Mouse (Mus musculus): ENCODE data around the gene Ensa.
A peak's percentile ranks its signal among the peaks of the same experiment; 100 is the strongest.
"Not testable (repeated sequence)": the region's sequence is repeated elsewhere in the genome, so short reads cannot be mapped to it uniquely, and the experiment has no call there.

The Ensa gene

DNA sequence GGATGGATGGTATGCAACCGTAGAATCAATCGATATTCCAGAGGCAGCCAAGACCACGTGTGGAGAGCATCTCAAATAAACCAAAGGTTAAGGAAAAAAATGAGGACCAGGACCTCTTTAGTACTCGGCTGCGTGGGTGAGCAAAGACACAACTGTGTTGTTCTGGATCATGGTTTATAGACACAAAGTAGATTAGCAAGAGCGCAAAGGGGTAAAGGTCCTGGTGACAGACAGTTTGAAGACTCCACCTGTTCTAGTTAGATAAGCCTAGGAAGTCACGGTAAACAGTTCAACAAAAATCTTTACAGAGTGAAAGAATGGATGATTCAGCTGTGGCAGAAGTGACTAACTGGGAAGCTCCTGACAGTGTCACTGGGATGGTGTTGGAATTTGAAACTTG, 18.3 kb downstream of the Ensa start:
- DNase-seq (ENCODE audit: low spot score in 2 of 2) = no peak

DNA sequence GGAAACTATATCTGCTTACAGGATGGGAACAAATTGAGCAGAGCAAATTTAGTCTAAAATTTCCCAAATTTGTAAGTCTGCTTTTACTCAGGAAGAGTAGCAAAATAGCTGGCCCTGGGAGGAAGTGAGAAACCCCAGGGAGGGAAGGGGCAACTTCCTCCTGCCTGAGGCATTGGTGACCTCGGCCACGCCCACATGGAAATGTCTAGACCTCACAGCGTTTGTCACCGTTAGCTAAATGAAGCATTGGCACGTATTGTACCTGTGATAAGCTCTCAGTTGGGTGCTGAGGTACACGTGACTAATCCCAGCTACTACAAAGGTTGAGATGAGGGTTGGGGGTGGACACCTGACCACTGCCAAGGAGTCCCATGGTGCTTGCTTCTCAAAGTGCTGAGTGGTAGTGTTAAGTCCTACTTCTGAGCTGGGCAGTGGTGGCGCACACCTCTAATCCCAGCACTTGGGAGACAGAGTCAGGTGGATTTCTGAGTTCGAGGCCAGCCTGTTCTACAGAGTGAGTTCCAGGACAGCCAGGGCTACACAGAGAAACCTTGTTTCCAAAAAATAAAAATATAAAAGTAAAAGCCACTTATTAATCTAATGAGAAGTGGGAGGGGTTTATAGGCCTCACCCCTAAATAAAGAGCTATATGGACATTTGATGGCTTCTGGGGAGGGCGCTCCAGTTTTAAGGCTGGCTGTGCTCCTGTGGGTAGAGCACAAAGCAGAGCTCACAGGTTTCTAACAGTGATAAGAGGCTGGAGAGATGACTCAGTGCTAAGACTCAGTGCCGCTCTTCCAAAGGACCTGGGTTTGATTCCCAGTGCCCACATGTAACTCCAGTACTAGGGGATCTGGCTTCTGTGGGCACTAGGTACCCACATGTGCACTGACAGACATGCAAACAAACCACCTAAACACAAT, 20.8 kb downstream of the Ensa start:
- peak in 1 of 2 experiments; percentile 50 for DNase-seq (ENCODE audit: low spot score in 2 of 2)

DNA sequence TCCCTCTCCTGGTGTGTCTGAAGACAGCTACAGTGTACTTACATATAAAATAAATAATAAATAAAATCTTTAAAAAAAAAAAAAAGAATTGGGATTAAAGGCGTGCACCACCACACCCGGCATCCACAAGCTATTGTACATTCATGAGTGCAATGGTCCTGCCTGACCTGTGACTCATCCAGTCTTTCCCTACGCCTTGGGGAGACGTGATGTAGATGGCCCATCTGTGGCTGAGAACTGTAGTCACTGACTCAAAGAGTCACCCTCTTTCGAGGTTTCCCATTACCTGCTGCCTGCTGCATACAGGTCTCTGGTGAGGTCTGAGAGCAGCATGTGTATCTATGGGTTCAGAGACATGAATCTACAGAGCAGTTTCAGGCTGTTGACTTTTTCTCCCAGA, 23.2 kb downstream of the Ensa start:
- DNase-seq (ENCODE audit: low spot score in 2 of 2) = no peak

DNA sequence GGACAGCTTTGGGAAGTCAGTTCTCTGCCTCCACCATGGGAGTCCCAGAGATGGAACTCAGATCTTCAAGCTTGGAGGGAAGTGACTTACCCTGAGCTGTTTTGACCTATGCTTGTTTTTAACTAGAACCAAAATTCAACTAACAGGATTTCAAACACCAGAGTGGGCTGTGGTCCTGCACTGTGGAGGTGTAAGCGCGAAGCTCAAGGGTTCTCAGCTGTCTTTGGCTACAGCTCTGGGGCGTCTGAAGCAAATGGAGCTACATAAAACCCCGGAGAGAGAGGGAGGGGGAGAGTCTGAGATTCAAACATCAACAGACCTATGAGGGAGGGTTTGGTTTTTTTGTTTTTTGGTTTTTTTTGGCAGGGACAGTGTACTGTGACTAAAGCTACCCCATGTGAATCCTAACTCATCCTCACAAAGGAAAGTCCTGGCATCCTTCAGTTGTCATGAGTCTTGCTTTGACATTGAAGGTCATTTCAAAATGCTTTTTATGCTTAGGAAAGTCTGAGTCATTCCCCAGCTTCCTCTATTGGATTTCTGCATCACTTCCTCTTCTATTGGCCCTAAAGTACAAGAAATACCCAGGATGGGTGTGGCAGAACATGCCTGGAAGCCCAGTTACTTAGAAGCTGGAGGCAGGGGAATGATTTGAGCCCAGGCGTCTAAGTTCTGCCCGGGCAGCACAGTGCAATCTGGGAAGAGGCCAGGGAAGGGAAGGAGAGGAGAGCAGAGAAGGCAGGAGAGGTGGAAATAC, 25.7 kb downstream of the Ensa start:
- DNase-seq (ENCODE audit: low spot score in 2 of 2) = no peak

DNA sequence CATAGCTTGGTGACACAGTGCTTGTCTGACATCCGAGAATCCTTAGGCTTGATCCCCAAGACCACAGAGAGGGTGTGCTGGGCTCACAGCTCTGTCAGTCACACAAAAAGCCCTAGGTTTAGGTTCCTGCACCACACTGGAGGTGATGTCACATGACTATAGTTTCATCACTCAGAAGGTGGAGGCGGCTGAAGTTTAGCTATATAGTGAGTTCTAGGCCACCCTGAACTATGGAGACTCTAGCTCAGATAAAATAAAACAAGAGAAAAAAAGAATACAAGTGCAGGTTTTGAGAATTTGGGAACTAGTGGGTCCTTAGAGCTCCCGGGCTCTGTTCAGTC, 26.2 kb downstream of the Ensa start:
- no peak for DNase-seq (ENCODE audit: low spot score in 2 of 2)

DNA sequence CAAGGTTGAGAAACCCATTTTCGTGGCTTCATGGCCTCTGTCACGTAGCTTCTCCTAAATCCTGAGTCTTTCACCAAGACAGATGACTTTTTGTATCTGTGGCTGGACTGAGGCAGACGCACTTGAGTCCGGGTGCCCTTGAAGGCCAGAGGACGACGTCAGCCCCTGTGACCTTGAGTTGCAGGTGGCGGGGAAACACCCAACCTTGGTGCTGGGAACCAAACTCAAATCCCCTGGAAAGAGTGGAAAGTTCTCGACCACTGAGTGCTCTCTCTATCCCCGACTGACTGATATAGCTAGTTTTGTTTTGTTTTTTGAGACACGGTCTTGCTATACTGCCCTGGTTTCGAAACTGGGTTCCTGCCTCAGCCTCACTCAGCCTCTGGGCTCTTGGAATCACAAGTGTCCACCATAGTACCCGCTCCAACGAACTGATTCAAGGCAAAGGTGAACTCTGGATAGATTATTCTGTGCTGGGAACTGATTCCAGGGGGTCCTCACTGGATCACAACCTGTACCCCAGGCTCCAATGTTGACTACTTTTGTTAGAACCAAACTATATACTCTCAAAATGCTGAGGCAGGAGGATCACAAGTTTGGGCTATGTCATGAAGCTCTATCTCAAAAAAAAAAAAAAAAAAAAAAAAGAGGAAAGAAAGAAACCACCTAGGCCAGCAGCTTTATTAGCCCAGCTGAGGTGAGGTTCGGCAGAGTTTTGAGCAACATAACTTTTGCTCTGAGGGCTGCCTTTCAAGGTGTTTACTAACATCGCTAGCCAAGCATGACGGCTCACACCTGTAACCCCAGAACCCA, 26.8 kb downstream of the Ensa start:
- no peak for DNase-seq (ENCODE audit: low spot score in 2 of 2)

DNA sequence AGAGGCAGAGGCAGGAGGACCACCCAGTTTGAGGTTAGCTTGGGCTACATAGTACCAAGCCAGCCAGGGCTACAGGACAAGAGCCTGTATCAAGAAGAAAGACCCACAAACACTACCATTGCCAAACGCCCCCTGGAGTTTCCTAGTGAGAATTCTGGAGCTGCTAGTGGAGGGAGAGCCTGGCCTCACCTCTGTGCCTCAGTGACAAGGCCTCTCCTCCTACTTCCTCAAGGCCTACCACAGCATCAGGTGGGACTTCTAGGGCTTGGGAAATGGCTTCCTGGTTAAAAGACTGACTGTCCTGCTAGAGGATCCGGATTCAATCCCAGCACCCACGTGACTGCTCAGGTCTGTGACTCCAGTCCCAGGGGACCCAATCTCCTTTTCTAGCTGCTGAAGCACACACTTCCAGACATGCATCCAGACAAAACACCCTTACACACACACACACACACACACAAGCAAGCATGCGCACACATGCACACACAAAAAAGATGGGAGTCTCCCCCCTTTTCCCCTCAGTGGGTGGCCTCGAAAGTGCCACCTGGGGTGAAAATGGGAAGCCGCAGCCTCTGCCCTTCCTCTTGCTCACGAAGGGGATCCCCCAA, 27.5 kb downstream of the Ensa start:
- no peak for DNase-seq (ENCODE audit: low spot score in 2 of 2)

DNA sequence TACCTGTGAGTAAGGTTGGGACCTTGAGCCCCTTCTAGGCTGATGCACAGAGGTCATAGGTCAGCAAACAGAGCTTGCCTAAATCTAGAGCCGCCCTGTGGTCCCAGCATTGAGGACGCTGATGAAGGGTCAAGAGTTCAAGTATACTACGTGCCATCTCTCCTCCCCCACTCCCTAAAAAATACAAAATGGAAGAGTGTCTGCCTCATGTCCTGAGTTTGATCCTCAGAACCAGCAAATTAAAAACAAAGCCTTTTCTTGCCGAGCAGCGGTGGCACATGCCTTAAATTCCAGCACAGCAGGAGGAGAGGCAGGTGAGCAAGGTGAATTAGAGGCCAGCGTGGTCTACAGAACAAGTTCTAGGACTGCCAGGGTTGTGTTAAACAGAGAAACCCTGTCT, 28.1 kb downstream of the Ensa start:
- no peak for DNase-seq (ENCODE audit: low spot score in 2 of 2)

DNA sequence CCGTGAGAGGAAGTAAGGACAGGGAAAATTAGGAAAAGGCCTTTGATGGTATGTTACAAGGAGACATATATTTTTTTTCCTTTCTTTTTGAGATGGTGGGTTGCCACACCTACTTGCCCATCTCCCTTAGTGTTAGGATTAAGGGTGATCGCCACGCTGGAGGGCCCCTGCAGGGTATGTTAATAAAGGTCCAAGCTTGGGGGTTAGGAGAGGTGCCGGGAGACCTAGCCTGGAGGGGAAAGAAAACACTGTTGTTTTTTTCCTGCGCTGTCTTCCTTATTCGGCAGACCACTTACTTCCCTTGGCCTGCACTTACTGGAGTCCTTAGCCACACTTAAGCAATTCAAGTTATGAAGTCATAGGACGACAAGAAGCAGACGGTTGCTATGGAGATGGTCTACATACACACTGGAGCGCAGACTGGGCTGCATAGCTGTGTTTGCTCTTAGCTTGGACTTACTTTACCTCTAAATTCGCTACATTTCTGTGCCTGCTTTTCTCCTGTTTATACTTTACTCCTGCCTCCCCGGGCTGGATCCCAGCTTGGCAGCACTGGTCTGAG, 28.8 kb downstream of the Ensa start:
- peak in 1 of 2 experiments; percentile 67 for DNase-seq (ENCODE audit: low spot score in 2 of 2)

DNA sequence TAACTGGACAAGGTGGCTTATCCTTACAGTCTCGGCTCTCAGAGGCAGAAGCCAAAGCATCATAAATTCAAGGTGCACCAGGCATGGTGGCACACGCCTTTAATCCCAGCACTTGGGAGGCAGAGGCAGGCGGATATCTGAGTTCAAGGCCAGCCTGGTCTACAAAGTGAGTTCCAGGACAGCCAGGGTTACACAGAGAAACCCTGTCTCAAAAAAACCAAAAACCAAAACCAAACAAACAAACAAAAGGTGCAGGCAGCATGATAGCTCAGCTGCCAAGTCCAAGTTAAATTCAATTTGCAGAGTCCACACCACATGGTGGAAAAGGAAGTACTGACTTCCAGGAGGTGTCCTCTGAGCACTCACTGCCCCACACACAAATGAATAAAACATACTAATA, 29.6 kb downstream of the Ensa start:
- not testable (repeated sequence) for DNase-seq (ENCODE audit: low spot score in 2 of 2)

DNA sequence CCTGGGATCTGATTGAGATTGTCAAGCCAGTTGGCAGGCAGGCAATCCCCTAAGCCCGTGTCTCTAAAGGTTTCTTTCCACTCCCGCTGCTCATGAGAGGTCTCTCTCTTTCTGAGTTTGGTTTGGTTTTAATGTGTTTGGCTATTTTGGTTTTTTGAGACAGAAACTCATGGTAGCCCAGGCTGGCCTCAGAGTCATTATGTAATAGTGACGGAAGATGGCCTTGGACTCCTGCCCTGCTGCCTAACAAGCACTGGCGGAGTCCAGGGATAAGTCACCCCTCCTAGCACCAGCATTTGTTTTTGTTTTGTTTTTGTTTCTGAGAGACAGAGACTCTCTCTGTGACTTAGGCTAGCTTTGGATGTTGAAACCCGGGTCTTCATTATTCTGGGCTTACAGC, 30.6 kb downstream of the Ensa start:
- no peak for DNase-seq (ENCODE audit: low spot score in 2 of 2)

DNA sequence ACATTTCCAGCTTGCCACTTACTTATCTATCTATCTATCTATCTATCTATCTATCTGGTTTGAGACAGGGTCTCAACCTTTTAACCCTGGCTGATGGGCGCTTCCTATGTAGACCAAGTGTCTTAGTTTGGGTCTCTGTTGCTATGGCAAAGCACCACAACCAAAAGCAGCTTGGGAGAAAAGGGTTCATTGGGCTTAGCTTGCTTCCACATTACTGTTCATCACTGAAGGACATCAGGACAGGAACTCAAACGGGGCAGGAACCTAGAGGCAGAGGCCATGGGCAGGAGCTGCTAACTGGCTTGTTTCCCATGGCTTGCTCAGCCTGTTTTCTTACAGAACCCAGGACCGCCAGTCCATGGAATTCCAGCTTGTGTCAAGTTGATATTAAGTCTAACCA, 32.3 kb downstream of the Ensa start:
- no peak for DNase-seq (ENCODE audit: low spot score in 2 of 2)

DNA sequence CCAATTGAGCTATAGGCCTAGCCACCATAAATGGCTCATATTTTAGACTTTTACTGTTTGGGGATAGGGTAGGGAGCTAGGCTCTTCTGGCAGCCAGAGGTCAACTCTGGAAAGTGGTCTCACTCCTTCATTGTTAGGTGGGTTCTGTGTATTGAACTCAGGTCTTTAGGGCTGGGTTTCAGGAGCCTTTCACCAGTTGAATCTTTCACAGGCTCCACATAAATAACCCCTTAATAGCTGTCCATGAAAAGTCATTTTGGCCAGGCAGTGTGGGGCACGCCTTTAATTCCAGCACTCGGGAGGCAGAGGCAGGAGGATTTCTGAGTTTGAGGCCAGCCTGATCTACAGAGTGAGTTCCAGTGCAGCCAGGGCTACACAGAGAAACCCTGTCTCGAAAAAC, 32.9 kb downstream of the Ensa start:
- no peak for DNase-seq (ENCODE audit: low spot score in 2 of 2)

DNA sequence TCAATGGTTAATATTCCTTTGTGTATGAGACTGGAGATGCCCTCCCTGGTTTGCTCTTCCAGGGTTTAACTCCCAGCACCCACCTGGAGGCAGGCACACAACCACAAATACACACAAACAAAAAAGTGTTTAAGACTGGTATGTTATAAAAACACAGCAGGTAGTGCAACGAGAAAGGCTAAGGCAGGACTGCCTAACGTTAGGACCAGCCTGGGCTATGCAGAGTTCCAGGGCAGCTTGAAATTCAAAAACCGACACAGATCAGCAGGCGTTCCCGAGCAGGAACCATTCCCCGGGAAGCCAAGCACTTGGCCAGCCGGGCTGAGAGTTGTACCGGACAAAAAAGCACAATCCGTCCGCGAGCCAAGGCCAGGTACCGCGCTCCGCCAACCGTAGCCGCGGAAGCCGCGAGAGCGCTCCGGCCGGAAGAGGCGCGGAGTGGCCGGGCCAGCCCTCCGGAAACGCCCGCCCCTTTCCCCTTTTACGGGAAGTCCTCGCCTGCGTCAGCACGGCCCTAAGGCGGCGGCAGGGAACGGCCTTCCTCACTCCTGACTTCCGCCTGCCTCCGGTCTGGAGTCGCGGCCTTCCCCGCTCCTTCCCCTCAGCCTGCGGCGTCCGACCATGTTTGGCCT, 33.6 kb downstream of the Ensa start, which contains the start of gene Mcl1:
Gene Mcl1 (plus strand): TSS at position 553 of the 632 bp plus-strand sequence.
- DNase-seq (ENCODE audit: low spot score in 2 of 2) = peak; percentile 95 to 96

DNA sequence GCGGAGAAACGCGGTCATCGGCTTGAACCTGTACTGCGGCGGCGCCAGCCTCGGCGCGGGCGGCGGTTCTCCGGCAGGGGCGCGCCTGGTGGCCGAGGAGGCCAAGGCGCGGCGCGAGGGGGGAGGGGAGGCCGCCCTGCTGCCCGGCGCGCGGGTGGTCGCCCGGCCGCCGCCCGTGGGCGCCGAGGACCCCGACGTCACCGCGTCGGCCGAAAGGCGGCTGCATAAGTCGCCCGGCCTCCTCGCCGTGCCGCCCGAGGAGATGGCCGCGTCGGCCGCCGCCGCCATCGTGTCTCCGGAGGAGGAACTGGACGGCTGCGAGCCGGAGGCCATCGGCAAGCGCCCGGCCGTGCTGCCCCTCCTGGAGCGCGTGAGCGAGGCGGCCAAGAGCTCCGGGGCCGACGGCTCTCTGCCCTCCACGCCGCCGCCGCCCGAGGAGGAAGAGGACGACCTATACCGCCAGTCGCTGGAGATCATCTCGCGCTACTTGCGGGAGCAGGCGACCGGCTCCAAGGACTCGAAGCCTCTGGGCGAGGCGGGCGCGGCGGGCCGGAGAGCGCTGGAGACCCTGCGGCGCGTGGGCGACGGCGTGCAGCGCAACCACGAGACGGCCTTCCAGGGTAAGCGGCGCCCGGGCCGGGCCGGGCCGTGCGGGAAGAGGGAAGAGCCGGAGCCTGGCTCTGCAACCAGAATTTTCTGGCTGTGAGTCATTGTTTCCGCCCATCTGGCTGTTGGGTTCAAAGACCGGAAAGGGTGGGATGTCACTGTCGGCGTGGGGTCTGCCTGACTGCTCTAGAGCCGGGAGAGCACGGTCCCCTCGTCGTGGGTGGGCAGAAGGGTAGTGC, 34.3 kb downstream of the Ensa start:
- peak; percentile 77 for DNase-seq (ENCODE audit: low spot score in 2 of 2)

DNA sequence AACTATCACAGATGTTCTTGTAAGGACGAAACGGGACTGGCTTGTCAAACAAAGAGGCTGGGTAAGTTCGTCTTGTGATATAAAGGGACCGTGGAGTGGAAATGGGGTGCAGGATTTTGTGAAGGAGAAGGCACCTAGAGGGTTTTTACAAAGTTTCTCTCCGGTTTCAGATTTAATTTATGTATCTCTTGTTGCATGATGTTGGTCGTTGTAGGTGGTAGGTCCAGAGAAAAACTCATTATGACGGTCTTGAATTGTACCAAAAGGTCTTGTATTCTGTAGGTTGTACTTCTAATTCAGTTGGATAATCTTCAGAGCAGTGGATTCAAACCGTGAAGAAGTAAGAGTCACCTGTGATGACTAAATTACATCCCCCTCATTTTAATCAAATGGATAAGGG, 35.2 kb downstream of the Ensa start:
- no peak for DNase-seq (ENCODE audit: low spot score in 2 of 2)

DNA sequence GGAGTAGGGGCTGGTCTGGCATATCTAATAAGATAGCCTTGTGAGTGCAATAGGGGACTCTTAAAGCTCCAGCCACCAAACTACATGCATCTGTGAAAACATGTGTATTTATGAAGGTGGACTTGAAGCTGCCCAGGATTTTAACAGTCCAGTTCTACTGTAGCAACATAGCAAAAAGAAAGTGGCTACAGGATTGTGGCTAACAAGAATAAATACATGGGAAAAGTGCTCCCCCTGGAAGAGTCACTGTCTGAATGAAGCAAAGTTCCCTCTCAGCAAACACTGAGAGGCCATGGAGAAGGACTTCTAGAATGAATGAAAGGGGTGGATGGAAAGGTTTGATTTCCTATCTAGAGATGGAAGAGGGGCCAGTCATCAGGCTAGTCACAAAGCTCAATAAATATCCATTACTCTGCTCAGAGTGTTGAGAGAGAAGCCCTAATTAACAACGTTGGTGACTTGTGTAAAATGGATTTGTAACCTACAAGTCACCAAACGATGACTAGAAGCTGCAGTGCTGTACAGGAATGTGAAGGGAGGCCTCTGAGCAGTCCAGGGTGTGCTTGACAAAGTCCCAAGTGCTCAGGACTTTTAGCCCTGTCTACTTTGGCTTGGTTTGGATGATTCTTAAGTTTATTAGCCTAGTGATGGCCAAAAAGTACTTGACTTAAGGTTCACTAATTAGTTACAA, 36.1 kb downstream of the Ensa start:
- no peak for DNase-seq (ENCODE audit: low spot score in 2 of 2)

DNA sequence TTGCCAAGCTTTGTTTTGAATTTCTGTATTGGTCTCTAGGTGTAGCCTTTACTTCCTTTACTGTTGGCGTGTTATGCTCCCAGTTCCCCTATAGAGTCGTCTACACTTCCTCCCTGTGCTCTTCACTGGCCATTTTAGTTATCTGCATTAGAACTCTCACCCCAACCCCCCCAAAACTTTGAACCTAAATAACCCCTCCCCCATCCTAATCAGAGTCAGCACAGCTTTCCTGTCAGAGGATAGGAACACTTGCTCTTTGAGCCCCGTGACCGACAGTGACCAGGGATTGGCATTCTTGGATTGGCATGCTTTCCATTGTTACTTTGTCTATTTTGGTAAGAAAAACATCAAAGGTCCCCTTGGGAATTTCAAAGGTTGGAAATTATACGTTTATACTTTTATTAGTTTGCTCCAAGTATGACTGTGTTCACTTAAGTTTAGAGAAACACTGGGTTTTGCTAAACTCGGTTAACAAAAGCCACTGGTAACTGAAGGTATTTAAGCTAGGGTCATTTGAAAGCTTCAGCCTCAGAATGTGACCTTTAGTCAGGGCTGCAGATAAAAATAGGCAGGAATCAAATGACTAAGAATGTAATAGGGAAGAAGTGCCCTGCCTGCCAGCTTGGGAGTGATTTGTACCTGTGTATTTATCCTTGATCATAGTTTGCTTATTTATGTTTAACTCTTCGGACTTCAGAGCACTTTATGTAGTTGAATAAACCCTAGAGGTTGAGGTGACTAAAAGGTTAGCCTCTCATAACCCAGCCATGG, 37.3 kb downstream of the Ensa start:
- DNase-seq (ENCODE audit: low spot score in 2 of 2) = no peak

Measured in right cerebral cortex, postnatal 10 days (tissue).